Mouse (Mus musculus) heart, postnatal 0 days (tissue): ENCODE results near the gene Tbx2.

Experiments
- CTCF ChIP-seq: IDR thresholded peaks from 2 replicates; pipeline ENCODE4 v1.5.1; 2016; ENCODE audit warnings: antibody characterized with exemption, control low read depth, low read depth
- EP300 ChIP-seq: IDR thresholded peaks from 2 replicates; pipeline ENCODE4 v1.6.1; 2016; ENCODE audit warnings: antibody characterized with exemption, low read depth

DNA sequence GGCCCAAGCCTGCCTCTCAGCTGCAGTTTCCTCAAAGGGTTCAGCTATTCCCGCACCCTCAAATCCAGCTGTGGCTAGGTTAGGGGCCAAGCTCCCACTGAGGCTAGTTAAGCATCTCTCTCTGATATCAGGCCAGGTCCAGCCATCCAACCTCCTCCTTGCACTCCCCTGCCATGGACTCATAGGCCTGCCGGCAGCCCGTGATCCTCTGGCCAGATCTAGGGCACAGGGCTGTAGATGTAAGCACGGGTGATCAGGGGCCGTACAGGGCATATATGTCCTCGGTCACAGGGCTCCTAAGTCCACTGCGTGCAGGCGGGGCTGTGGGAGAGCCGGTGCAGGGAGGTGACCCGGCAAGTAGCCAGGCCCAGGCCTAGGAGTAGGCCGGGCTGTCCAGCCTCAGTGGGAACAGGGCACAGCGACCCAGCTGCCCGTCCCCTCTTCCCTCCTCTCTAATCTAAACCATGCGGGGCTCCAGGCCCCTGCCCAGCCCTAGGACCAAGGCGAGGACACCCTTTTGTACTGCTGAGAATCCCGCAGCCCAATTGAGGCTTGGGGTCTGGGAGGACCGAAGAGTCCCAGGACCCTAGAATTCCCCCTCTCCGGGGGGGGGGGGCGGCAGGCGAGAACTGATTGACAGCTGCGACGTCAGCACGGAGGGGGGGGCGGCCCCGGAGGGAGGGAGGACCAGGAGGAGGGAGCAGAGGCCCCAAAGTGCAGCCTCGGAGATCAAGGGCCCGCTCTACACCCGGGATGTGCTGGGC lies 53.5 kb downstream of the Tbx2 start, which contains the start of gene Tbx4:
- TF ChIP-seq CTCF (no peak), EP300 (no peak)
